Mouse (Mus musculus): Measurements from ENCODE around the gene Fam69b.

DNA sequence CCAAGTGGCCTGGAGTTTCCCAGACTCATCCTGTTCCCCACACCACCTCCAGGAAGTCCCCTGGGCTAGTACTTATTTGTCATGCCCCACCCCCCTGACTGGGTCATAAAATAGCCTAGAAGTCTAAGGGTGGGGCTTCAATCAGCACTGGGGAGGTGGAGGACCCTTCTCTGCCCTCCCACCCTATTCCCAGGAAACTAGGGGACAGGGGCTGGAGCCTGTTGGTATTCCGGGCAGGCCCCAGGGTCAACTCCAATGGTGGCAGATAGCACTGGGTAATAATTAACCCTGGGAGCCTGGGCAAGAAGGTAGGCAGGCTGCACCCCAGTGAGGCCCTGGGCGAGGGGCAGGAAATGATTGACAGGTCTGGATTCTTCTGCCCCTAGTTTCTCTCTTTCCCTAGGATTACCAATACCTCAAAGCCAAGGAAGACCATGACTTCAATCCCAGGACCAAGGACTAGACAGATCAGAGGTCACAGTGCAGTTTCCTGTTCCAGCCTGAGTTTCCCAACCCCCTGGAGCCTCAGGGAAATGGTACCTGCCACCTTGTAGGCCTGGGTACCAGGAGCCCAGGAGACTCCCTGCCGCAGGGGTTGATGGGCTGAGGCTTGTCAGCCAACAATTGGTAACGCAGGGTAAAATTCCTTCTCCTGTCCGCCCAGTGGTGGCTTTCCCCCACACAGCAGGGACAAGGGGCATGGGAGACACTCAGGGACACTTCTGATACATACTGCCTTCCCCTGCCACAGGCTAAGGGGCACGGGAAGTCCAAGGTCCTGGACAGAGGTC is 33.1 kb upstream of the Fam69b start:
- TF ChIP-seq CTCF (IDR thresholded peaks at IDR 0.05; ENCODE audit: control insufficient read depth, insufficient read depth, insufficient read length) (no peak), MAX (IDR thresholded peaks at IDR 0.05) (no peak), USF1 (IDR thresholded peaks at IDR 0.05; ENCODE audit: low read depth) (no peak), MYOG (IDR thresholded peaks at IDR 0.05; ENCODE audit: control insufficient read depth, extremely low read depth, insufficient read length) (no peak)

All from C2C12 (cell line).